Mouse (Mus musculus): Measurements from ENCODE around the gene Mfsd2a.

- TF ChIP-seq CTCF (IDR thresholded peaks at IDR 0.05) = peak; percentile 92
- TF ChIP-seq EP300 (IDR thresholded peaks at IDR 0.05) = no peak
These were observed 24.1 kb upstream of the Mfsd2a start for GRCm38 (mm10) chr4:122985110-122985509.
